Mouse (Mus musculus): ENCODE results near the gene Ntm. TPM values are rescaled to one million over a fixed set of nuclear protein-coding genes. Genes with fewer than 3 reads are reported as not detected.

The Ntm gene
- polyA plus RNA-seq, 1 experiment: not detected

DNA sequence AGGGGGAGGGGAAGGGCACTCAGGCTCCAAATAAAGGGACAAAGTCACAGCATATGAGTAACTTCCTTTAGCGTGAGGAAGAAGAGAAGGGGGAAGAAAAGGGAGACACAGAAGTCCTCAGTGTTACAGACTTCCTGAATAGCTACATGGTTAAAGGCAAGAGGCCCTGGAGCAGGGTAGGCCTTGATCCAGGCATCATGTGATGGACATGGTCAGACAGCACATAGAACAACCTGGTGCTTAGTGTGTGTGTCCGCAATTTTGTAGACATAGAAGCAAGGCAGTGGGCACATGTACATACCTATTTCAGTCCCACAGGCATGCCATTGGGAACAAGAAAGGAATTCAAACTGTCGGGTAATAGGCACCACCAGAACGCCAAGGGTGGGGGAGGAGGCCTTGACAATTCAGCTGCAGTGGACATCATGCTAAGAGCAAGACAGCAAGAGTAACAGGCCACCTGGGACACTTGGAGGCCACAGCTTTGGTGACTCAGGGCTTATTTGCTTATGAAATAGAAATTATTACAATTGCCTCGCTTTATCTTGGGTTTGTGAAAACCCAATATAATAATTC, 832.1 kb downstream of the Ntm start:
- Histone ChIP-seq H3K36me3 (ENCODE audit: control insufficient read depth, insufficient read depth) (no peaks in the 10 kb centered on the region), H3K4me3 (no peak overlapping the region), H3K27me3 (ENCODE audit: control insufficient read depth, insufficient read depth, insufficient read length) (no peaks in the 10 kb centered on the region), H3ac (ENCODE audit: control insufficient read depth, insufficient read length) (no peak overlapping the region), H3K4me2 (ENCODE audit: low read depth) (no peak overlapping the region), H3K79me2 (ENCODE audit: control insufficient read depth, insufficient read depth) (no peaks in the 10 kb centered on the region)
- TF ChIP-seq TCF3 (IDR thresholded peaks at IDR 0.05; ENCODE audit: insufficient read length, low read depth): no peak
- no peak for TF ChIP-seq TCF12 (IDR thresholded peaks at IDR 0.05; ENCODE audit: insufficient read depth, poor library complexity, severe bottlenecking)
- TF ChIP-seq SRF (IDR thresholded peaks at IDR 0.05; ENCODE audit: control insufficient read depth, insufficient read length, low read depth): no peak
- TF ChIP-seq USF1 (IDR thresholded peaks at IDR 0.05; ENCODE audit: low read depth): no peak
- no peak for TF ChIP-seq MAX (IDR thresholded peaks at IDR 0.05; ENCODE audit: low read depth)
- no peak for TF ChIP-seq MYOG (IDR thresholded peaks at IDR 0.05; ENCODE audit: control insufficient read depth in 1 of 3, insufficient read depth in 1 of 3, insufficient read length in 2 of 3, low read depth in 2 of 3)
- TF ChIP-seq E2F4 (IDR thresholded peaks at IDR 0.05; ENCODE audit: insufficient read depth): no peak
- no peak for TF ChIP-seq REST (IDR thresholded peaks at IDR 0.05; ENCODE audit: insufficient read depth, insufficient read length)
- no peak for TF ChIP-seq POLR2A (IDR thresholded peaks at IDR 0.05; ENCODE audit: insufficient read length, low read depth)
- TF ChIP-seq MYOD1 (IDR thresholded peaks at IDR 0.05; ENCODE audit: control insufficient read depth in 1 of 3, insufficient read length in 2 of 3, low read depth in 2 of 3): no peak
- no peak for TF ChIP-seq CEBPB (IDR thresholded peaks at IDR 0.05; ENCODE audit: insufficient read depth, poor library complexity, severe bottlenecking)
- no peak for TF ChIP-seq POLR2AphosphoS2 (IDR thresholded peaks at IDR 0.05; ENCODE audit: insufficient read length, low read depth)

DNA sequence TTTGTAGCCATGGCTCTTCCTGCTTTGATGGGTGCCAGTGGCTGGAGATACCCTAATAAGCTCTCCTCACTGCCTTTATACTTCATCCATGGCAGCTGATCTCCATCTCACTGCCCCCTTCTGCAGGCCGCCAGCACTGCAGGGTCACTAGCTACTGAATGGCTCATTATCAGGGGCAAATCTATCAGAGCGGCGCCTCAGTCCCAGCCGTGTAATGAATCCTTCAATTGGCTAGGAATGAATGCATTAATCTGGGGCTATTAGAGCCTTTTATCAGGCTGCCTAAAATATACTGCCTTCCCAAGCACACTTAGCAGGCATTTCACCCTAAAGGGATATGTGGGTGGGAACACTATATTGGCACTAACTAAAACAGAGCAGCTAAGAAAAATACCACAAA, 832.6 kb downstream of the Ntm start:
- H3K4me3 ChIP-seq: no peak overlapping the region
- no peaks in the 10 kb centered on the region for H3K36me3 ChIP-seq (ENCODE audit: control insufficient read depth, insufficient read depth)
- no peak for TF ChIP-seq USF1 (IDR thresholded peaks at IDR 0.05; ENCODE audit: low read depth)
- TF ChIP-seq TCF3 (IDR thresholded peaks at IDR 0.05; ENCODE audit: insufficient read length, low read depth): no peak
- no peak for TF ChIP-seq MYOD1 (IDR thresholded peaks at IDR 0.05; ENCODE audit: control insufficient read depth in 1 of 3, insufficient read length in 2 of 3, low read depth in 2 of 3)
- TF ChIP-seq POLR2A (IDR thresholded peaks at IDR 0.05; ENCODE audit: insufficient read length, low read depth): no peak
- no peak for TF ChIP-seq CEBPB (IDR thresholded peaks at IDR 0.05; ENCODE audit: insufficient read depth, poor library complexity, severe bottlenecking)
- TF ChIP-seq SRF (IDR thresholded peaks at IDR 0.05; ENCODE audit: control insufficient read depth, insufficient read length, low read depth): no peak
- no peak for TF ChIP-seq TCF12 (IDR thresholded peaks at IDR 0.05; ENCODE audit: insufficient read depth, poor library complexity, severe bottlenecking)
- no peak for TF ChIP-seq POLR2AphosphoS2 (IDR thresholded peaks at IDR 0.05; ENCODE audit: insufficient read length, low read depth)
- TF ChIP-seq MYOG (IDR thresholded peaks at IDR 0.05; ENCODE audit: control insufficient read depth in 1 of 3, insufficient read depth in 1 of 3, insufficient read length in 2 of 3, low read depth in 2 of 3): no peak
- TF ChIP-seq REST (IDR thresholded peaks at IDR 0.05; ENCODE audit: insufficient read depth, insufficient read length): no peak
- TF ChIP-seq E2F4 (IDR thresholded peaks at IDR 0.05; ENCODE audit: insufficient read depth): no peak
- TF ChIP-seq MAX (IDR thresholded peaks at IDR 0.05; ENCODE audit: low read depth): no peak
- no peaks in the 10 kb centered on the region for H3K27me3 ChIP-seq (ENCODE audit: control insufficient read depth, insufficient read depth, insufficient read length)
- no peak overlapping the region for H3ac ChIP-seq (ENCODE audit: control insufficient read depth, insufficient read length)
- H3K4me2 ChIP-seq (ENCODE audit: low read depth): no peak overlapping the region
- H3K79me2 ChIP-seq (ENCODE audit: control insufficient read depth, insufficient read depth): no peaks in the 10 kb centered on the region

DNA sequence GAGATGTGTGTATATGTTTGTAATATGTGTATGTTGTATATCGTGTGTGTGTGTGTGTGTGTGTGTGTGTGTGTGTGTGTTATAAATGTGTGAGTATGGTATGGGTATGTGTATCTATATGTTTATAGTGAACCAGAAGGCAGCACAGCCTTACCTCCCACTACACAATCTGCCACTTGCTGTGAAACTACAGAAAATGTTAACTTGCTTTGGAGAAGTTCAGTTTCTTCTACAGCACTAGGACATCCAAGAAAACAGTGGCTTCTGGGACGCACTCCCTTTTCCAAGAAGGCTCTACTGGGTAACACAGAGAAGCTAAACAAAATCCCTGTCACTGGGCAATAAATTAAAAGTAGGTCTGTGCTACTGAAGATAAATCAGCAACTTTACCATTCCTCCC, 834.5 kb downstream of the Ntm start:
- Histone ChIP-seq H3K4me3 (no peak overlapping the region), H3K36me3 (ENCODE audit: control insufficient read depth, insufficient read depth) (no peaks in the 10 kb centered on the region), H3K27me3 (ENCODE audit: control insufficient read depth, insufficient read depth, insufficient read length) (no peaks in the 10 kb centered on the region), H3K79me2 (ENCODE audit: control insufficient read depth, insufficient read depth) (no peaks in the 10 kb centered on the region), H3ac (ENCODE audit: control insufficient read depth, insufficient read length) (no peak overlapping the region), H3K4me2 (ENCODE audit: low read depth) (no peak overlapping the region)
- TF ChIP-seq CEBPB (IDR thresholded peaks at IDR 0.05; ENCODE audit: insufficient read depth, poor library complexity, severe bottlenecking): no peak

DNA sequence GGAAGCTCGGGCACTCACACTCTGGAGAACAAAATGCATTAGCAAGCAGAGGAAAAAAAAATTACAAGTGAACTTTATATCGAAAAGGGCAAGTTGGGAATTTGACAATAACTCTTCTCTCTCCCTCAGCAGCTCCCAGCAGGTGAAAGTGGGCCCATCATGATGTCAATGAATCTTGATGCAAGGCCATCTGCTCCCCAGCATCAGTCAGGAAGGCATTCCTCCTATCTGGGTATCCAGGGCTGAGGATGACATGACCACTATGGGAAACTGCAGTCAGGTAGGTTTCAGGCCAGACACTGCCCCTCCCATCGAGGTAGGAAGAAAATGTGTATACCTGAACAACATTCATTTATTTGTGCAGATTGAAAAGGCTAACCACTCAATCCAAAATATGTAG, 838.5 kb downstream of the Ntm start:
- no peak overlapping the region for H3K4me3 ChIP-seq
- no peak overlapping the region for H3K4me2 ChIP-seq (ENCODE audit: low read depth)
- no peaks in the 10 kb centered on the region for H3K79me2 ChIP-seq (ENCODE audit: control insufficient read depth, insufficient read depth)
- no peaks in the 10 kb centered on the region for H3K27me3 ChIP-seq (ENCODE audit: control insufficient read depth, insufficient read depth, insufficient read length)
- H3ac ChIP-seq (ENCODE audit: control insufficient read depth, insufficient read length): no peak overlapping the region
- no peaks in the 10 kb centered on the region for H3K36me3 ChIP-seq (ENCODE audit: control insufficient read depth, insufficient read depth)
- no peak for TF ChIP-seq CEBPB (IDR thresholded peaks at IDR 0.05; ENCODE audit: insufficient read depth, poor library complexity, severe bottlenecking)
- TF ChIP-seq E2F4 (IDR thresholded peaks at IDR 0.05; ENCODE audit: insufficient read depth): no peak
- no peak for TF ChIP-seq REST (IDR thresholded peaks at IDR 0.05; ENCODE audit: insufficient read depth, insufficient read length)
- no peak for TF ChIP-seq MAX (IDR thresholded peaks at IDR 0.05; ENCODE audit: low read depth)
- no peak for TF ChIP-seq MYOG (IDR thresholded peaks at IDR 0.05; ENCODE audit: control insufficient read depth in 1 of 3, insufficient read depth in 1 of 3, insufficient read length in 2 of 3, low read depth in 2 of 3)

DNA sequence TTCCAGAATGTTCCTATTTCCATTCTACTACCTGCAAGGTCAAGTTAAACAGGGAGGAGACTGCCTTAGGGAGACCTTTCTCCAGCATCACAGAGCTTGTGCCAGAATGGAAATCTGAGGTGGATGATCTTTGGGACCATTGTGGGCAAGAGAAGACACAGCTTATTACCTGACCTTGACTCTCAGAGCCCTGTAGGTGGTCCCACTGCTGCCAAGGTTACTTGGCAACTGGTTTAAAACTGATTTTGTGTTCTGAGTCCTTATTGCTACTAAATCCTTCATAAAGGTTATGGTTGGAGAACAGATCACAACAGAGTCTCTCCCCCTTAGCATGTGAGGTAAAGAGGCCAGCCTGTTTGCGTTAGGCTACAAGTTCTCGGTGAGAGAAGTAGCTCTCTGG, 839.1 kb downstream of the Ntm start:
- no peak overlapping the region for H3K4me2 ChIP-seq (ENCODE audit: low read depth)
- H3K27me3 ChIP-seq (ENCODE audit: control insufficient read depth, insufficient read depth, insufficient read length): no peaks in the 10 kb centered on the region
- H3ac ChIP-seq (ENCODE audit: control insufficient read depth, insufficient read length): no peak overlapping the region
- H3K79me2 ChIP-seq (ENCODE audit: control insufficient read depth, insufficient read depth): no peaks in the 10 kb centered on the region
- no peak for TF ChIP-seq SRF (IDR thresholded peaks at IDR 0.05; ENCODE audit: control insufficient read depth, insufficient read length, low read depth)
- TF ChIP-seq MAX (IDR thresholded peaks at IDR 0.05; ENCODE audit: low read depth): no peak
- no peak for TF ChIP-seq CEBPB (IDR thresholded peaks at IDR 0.05; ENCODE audit: insufficient read depth, poor library complexity, severe bottlenecking)
- no peak for TF ChIP-seq POLR2A (IDR thresholded peaks at IDR 0.05; ENCODE audit: insufficient read length, low read depth)
- TF ChIP-seq TCF3 (IDR thresholded peaks at IDR 0.05; ENCODE audit: insufficient read length, low read depth): no peak
- no peak for TF ChIP-seq TCF12 (IDR thresholded peaks at IDR 0.05; ENCODE audit: insufficient read depth, poor library complexity, severe bottlenecking)
- no peak for TF ChIP-seq POLR2AphosphoS2 (IDR thresholded peaks at IDR 0.05; ENCODE audit: insufficient read length, low read depth)
- TF ChIP-seq MYOD1 (IDR thresholded peaks at IDR 0.05; ENCODE audit: control insufficient read depth in 1 of 3, insufficient read length in 2 of 3, low read depth in 2 of 3): no peak
- TF ChIP-seq E2F4 (IDR thresholded peaks at IDR 0.05; ENCODE audit: insufficient read depth): no peak
- TF ChIP-seq MYOG (IDR thresholded peaks at IDR 0.05; ENCODE audit: control insufficient read depth in 1 of 3, insufficient read depth in 1 of 3, insufficient read length in 2 of 3, low read depth in 2 of 3): no peak
- TF ChIP-seq REST (IDR thresholded peaks at IDR 0.05; ENCODE audit: insufficient read depth, insufficient read length): no peak
- TF ChIP-seq USF1 (IDR thresholded peaks at IDR 0.05; ENCODE audit: low read depth): no peak
- H3K36me3 ChIP-seq (ENCODE audit: control insufficient read depth, insufficient read depth): no peaks in the 10 kb centered on the region
- H3K4me3 ChIP-seq: no peak overlapping the region
